Mouse (Mus musculus): ENCODE results near the gene Hs3st4. TPM values are rescaled to one million over a fixed set of nuclear protein-coding genes. Genes with fewer than 3 reads are reported as not detected.

Hs3st4 gene
- polyA plus RNA-seq, 1 experiment = not detected

- H3K4me1 ChIP-seq (ENCODE audit: control insufficient read depth, insufficient read depth, low read length) = no peaks in the 10 kb centered on the region
- 55% methylated on average over 2 of the region's 2 CpGs for WGBS
- H3K27ac ChIP-seq (ENCODE audit: control insufficient read depth, insufficient read depth, low read depth, low read length, poor library complexity) = no peak overlapping the region
- TF ChIP-seq POLR2A (IDR thresholded peaks at IDR 0.05; ENCODE audit: borderline replicate concordance, control insufficient read depth, low read depth, low read length) (no peak), CTCF (IDR thresholded peaks at IDR 0.05; ENCODE audit: control insufficient read depth, insufficient read depth, low read length) (no peak)
- H3K4me3 ChIP-seq (replicated peaks; ENCODE audit: control insufficient read depth, low read depth, low read length) = no peak overlapping the region
These were observed 168.2 kb downstream of the Hs3st4 start for GRCm38 (mm10) chr7:124150901-124151300.

- Histone ChIP-seq H3K27ac (ENCODE audit: control insufficient read depth, insufficient read depth, low read depth, low read length, poor library complexity) (no peak overlapping the region), H3K4me3 (replicated peaks; ENCODE audit: control insufficient read depth, low read depth, low read length) (no peak overlapping the region), H3K4me1 (ENCODE audit: control insufficient read depth, insufficient read depth, low read length) (no peaks in the 10 kb centered on the region)
- TF ChIP-seq CTCF (IDR thresholded peaks at IDR 0.05; ENCODE audit: control insufficient read depth, insufficient read depth, low read length) (no peak), POLR2A (IDR thresholded peaks at IDR 0.05; ENCODE audit: borderline replicate concordance, control insufficient read depth, low read depth, low read length) (no peak)
- 92% methylated on average over 1 of the region's 1 CpGs for WGBS
These were observed 180.6 kb downstream of the Hs3st4 start for GRCm38 (mm10) chr7:124163301-124163700.

GRCm38 (mm10) chr7:124166229-124166628, 183.6 kb downstream of the Hs3st4 start:
- Histone ChIP-seq H3K4me1 (ENCODE audit: control insufficient read depth, insufficient read depth, low read length) (no peaks in the 10 kb centered on the region), H3K27ac (ENCODE audit: control insufficient read depth, insufficient read depth, low read depth, low read length, poor library complexity) (no peak overlapping the region), H3K4me3 (replicated peaks; ENCODE audit: control insufficient read depth, low read depth, low read length) (no peak overlapping the region)
- TF ChIP-seq CTCF (IDR thresholded peaks at IDR 0.05; ENCODE audit: control insufficient read depth, insufficient read depth, low read length) (no peak), POLR2A (IDR thresholded peaks at IDR 0.05; ENCODE audit: borderline replicate concordance, control insufficient read depth, low read depth, low read length) (no peak)
- WGBS = 57% methylated on average over 1 of the region's 1 CpGs

GRCm38 (mm10) chr7:124168796-124169195, 186.1 kb downstream of the Hs3st4 start:
- 63% methylated on average over 2 of the region's 2 CpGs for WGBS
- no peaks in the 10 kb centered on the region for H3K4me1 ChIP-seq (ENCODE audit: control insufficient read depth, insufficient read depth, low read length)
- TF ChIP-seq POLR2A (IDR thresholded peaks at IDR 0.05; ENCODE audit: borderline replicate concordance, control insufficient read depth, low read depth, low read length) = no peak
- TF ChIP-seq CTCF (IDR thresholded peaks at IDR 0.05; ENCODE audit: control insufficient read depth, insufficient read depth, low read length) = no peak
- H3K27ac ChIP-seq (ENCODE audit: control insufficient read depth, insufficient read depth, low read depth, low read length, poor library complexity) = no peak overlapping the region
- no peak overlapping the region for H3K4me3 ChIP-seq (replicated peaks; ENCODE audit: control insufficient read depth, low read depth, low read length)

GRCm38 (mm10) chr7:124170001-124170400, 187.3 kb downstream of the Hs3st4 start:
- TF ChIP-seq CTCF (IDR thresholded peaks at IDR 0.05; ENCODE audit: control insufficient read depth, insufficient read depth, low read length) = no peak
- no peak for TF ChIP-seq POLR2A (IDR thresholded peaks at IDR 0.05; ENCODE audit: borderline replicate concordance, control insufficient read depth, low read depth, low read length)
- WGBS = 60% methylated on average over 2 of the region's 2 CpGs
- Histone ChIP-seq H3K4me1 (ENCODE audit: control insufficient read depth, insufficient read depth, low read length) (no peaks in the 10 kb centered on the region), H3K27ac (ENCODE audit: control insufficient read depth, insufficient read depth, low read depth, low read length, poor library complexity) (no peak overlapping the region), H3K4me3 (replicated peaks; ENCODE audit: control insufficient read depth, low read depth, low read length) (no peak overlapping the region)

- no peak for TF ChIP-seq CTCF (IDR thresholded peaks at IDR 0.05; ENCODE audit: control insufficient read depth, insufficient read depth, low read length)
- TF ChIP-seq POLR2A (IDR thresholded peaks at IDR 0.05; ENCODE audit: borderline replicate concordance, control insufficient read depth, low read depth, low read length) = no peak
- Histone ChIP-seq H3K27ac (ENCODE audit: control insufficient read depth, insufficient read depth, low read depth, low read length, poor library complexity) (no peak overlapping the region), H3K4me1 (ENCODE audit: control insufficient read depth, insufficient read depth, low read length) (no peaks in the 10 kb centered on the region), H3K4me3 (replicated peaks; ENCODE audit: control insufficient read depth, low read depth, low read length) (no peak overlapping the region)
These were observed 189.3 kb downstream of the Hs3st4 start for GRCm38 (mm10) chr7:124171992-124172391.

GRCm38 (mm10) chr7:124180926-124181325, 198.3 kb downstream of the Hs3st4 start:
- WGBS = 32% methylated on average over 3 of the region's 3 CpGs
- H3K4me3 ChIP-seq (replicated peaks; ENCODE audit: control insufficient read depth, low read depth, low read length) = no peak overlapping the region
- no peak for TF ChIP-seq POLR2A (IDR thresholded peaks at IDR 0.05; ENCODE audit: borderline replicate concordance, control insufficient read depth, low read depth, low read length)
- TF ChIP-seq CTCF (IDR thresholded peaks at IDR 0.05; ENCODE audit: control insufficient read depth, insufficient read depth, low read length) = no peak

GRCm38 (mm10) chr7:124184693-124185092, 202.0 kb downstream of the Hs3st4 start:
- no peak for TF ChIP-seq POLR2A (IDR thresholded peaks at IDR 0.05; ENCODE audit: borderline replicate concordance, control insufficient read depth, low read depth, low read length)
- TF ChIP-seq CTCF (IDR thresholded peaks at IDR 0.05; ENCODE audit: control insufficient read depth, insufficient read depth, low read length) = no peak
- Histone ChIP-seq H3K4me1 (ENCODE audit: control insufficient read depth, insufficient read depth, low read length) (no peaks in the 10 kb centered on the region), H3K4me3 (replicated peaks; ENCODE audit: control insufficient read depth, low read depth, low read length) (no peak overlapping the region), H3K27ac (ENCODE audit: control insufficient read depth, insufficient read depth, low read depth, low read length, poor library complexity) (no peak overlapping the region)
- 57% methylated on average over 1 of the region's 1 CpGs for WGBS

More at GRCm38 (mm10) chr7:124180926-124181325, 198.3 kb downstream of the Hs3st4 start:
- H3K27ac ChIP-seq (ENCODE audit: control insufficient read depth, insufficient read depth, low read depth, low read length, poor library complexity) = no peak overlapping the region
- no peaks in the 10 kb centered on the region for H3K4me1 ChIP-seq (ENCODE audit: control insufficient read depth, insufficient read depth, low read length)
